Mouse (Mus musculus) midbrain, embryonic 10.5 days (tissue): ENCODE data around the gene Sfi1. TPM values are rescaled to one million over a fixed set of nuclear protein-coding genes. Genes with fewer than 3 reads are reported as not detected.
"Not testable (repeated sequence)": the region's sequence is repeated elsewhere in the genome, so short reads cannot be mapped to it uniquely, and the experiment has no call there.

Experiments used
- DNase-seq: peaks from one replicate; pipeline ENCODE4 v3.0.0-alpha.2; 2017; ENCODE audit warnings: low spot score
- H3K27ac ChIP-seq: fragments of 300-500 bp; sonication (generic); replicated peaks from 2 replicates; pipeline ENCODE4 v1.5.1; 2016; ENCODE audit warnings: mild to moderate bottlenecking
- H3K27me3 ChIP-seq: fragments of 300-500 bp; sonication (generic); 2 replicates; pipeline ENCODE4 v1.6.1; 2016; ENCODE audit warnings: low read depth, mild to moderate bottlenecking; ENCODE audit not compliant: poor library complexity, severe bottlenecking
- H3K36me3 ChIP-seq: fragments of 300-500 bp; sonication (generic); 2 replicates; pipeline ENCODE4 v1.6.1; 2016; ENCODE audit warnings: mild to moderate bottlenecking, moderate library complexity
- H3K4me1 ChIP-seq: fragments of 300-500 bp; sonication (generic); 2 replicates; pipeline ENCODE4 v1.6.1; 2016
- H3K4me3 ChIP-seq: fragments of 300-500 bp; sonication (generic); 2 replicates; pipeline ENCODE4 v1.5.1; 2016; ENCODE audit warnings: mild to moderate bottlenecking, moderate library complexity
- H3K9me3 ChIP-seq: fragments of 300-500 bp; sonication (generic); replicated peaks from 2 replicates; pipeline ENCODE4 v1.6.1; 2016; ENCODE audit warnings: mild to moderate bottlenecking
- WGBS: fragments of 180-500 bp; shearing (Covaris S2); methylation state at CpG from one replicate; pipeline ENCODE4 v1.1.7; 2016; 5-methylcytosine and 5-hydroxymethylcytosine counted together
- polyA plus RNA-seq: library from polyadenylated mRNA; unstranded; fragments of >200 nt; fragmentation: Nextera tagmentation; extraction: Ambion mirVana; gene quantifications from 2 replicates; pipeline ENCODE4 v1.2.1, GENCODE M21; 2016

The Sfi1 gene
- polyA plus RNA-seq, 1 experiment from 2014 or later = 12.6 TPM

DNA sequence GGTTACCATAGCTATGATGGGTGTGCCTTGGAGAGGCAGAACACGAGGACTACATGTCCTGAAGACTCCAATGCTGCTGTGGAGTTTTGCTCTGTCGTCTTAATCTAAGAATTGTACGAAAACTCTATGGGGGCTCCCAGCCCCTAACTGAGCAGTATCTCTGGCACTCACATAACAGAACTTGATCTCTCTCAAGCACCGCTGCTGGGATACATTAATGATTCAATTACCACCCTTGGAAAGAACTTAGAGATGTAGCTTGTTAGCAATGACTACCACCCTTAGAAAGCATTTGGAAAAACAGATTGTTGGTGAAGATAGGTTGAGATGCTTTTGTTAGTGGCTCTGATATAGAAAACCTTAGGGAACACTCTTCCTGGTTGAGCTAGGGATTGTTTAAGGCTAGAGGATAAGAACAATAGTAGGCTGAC lies 25.7 kb downstream of the Sfi1 start:
- WGBS = 79% methylated on average over 4 of the region's 4 CpGs
- H3K9me3 ChIP-seq = peaks cover 20% of the 10 kb centered on the region
- DNase-seq, H3K36me3 ChIP-seq, H3K4me1 ChIP-seq, H3K27me3 ChIP-seq, H3K27ac ChIP-seq, H3K4me3 ChIP-seq: not testable (repeated sequence)

DNA sequence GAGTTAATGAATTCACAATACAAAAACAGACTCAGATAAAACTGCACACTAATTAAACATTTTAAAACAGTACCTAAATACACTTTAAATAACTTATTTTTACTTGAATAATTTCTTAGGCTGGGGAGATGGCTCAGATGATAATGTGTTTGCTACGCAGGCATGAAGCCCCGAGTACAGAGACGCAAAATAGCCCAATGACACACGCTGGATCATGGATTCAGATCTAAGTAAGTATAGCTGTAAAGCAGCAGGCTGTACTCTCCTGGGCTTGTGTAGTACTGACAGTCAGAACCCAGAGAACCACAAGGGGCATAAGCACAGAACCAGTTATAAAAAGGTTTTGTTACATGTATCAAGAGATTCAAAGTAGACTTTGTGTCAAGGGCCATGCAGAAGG lies 26.1 kb downstream of the Sfi1 start:
- H3K4me1 ChIP-seq, H3K4me3 ChIP-seq, DNase-seq, H3K27me3 ChIP-seq, H3K36me3 ChIP-seq, H3K27ac ChIP-seq: not testable (repeated sequence)
- peaks cover 24% of the 10 kb centered on the region for H3K9me3 ChIP-seq
- WGBS = 90% methylated on average over 4 of the region's 4 CpGs

DNA sequence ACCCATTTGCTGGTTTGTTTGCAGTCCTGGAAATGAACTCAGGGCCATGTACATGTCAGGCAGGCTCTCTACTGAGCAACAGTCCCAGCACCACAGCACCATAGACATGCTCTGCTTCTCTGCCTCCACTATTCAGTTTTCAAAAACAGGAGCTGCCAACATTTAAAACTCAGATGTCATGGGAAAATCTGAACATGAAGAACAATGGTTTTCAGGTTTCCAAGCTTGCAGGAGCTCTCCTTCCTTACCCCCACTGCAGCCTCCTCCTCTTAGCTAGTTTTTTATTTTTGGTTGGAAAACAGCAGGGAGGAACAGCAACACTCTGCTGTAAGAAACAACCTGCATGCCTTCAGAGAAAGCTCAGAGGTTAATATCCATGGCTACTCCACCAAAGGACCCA lies 26.9 kb downstream of the Sfi1 start:
- H3K4me3 ChIP-seq, H3K27ac ChIP-seq, H3K27me3 ChIP-seq, H3K4me1 ChIP-seq, DNase-seq, H3K36me3 ChIP-seq: not testable (repeated sequence)
- H3K9me3 ChIP-seq = peaks cover 18% of the 10 kb centered on the region

DNA sequence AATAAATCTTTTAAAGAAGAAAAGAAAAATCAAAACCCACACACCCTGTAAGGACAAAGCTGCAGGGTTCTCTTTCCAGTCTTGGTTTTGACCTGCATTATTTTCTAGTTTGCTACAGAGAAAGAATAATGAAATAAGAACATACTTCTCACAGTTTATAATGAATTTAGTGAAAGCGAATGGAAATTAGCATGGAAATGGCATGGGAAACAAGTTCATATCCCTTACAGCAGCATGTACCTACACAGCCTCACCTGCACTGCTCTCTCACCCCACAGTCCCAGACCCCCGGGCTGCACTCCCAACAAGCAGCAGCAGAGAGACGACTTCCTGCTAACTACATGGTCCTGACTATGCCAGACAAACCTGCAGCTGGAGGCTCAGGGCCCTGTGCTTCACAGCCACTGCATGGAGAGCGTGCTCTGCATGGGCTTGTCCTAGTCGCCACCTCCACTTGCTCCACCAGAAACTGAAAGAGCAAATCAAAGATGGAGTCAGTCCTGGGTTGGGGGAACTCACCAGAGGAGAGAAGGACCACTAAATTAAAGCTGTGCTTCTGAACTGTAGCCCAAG lies 28.0 kb downstream of the Sfi1 start:
- DNase-seq, H3K4me3 ChIP-seq, H3K4me1 ChIP-seq, H3K27ac ChIP-seq, H3K36me3 ChIP-seq, H3K27me3 ChIP-seq: not testable (repeated sequence)
- WGBS = 84% methylated on average over 3 of the region's 5 CpGs
- H3K9me3 ChIP-seq = peaks cover 18% of the 10 kb centered on the region

DNA sequence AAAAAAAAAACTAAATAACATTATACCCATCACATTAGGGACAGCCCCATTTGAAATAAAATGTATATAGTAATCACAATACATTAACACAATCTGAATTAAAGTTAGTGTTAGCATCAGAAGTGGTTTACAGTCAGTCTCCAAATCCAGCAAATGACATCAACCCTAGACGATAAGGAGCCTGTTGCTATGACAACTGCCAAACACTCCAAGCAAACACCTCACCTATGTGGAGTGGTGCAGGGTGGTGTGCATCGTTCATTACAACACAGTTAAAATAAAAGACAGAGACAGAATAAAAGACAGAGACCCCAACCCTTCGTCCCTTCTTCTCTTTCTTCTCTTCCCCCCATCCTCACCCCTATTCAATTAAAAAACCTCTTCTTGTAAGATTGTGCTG lies 29.6 kb downstream of the Sfi1 start:
- not testable (repeated sequence) for H3K27me3 ChIP-seq, H3K4me1 ChIP-seq, H3K27ac ChIP-seq, H3K4me3 ChIP-seq, H3K36me3 ChIP-seq, DNase-seq
- peaks cover 18% of the 10 kb centered on the region for H3K9me3 ChIP-seq
- 71% methylated on average over 3 of the region's 3 CpGs for WGBS

DNA sequence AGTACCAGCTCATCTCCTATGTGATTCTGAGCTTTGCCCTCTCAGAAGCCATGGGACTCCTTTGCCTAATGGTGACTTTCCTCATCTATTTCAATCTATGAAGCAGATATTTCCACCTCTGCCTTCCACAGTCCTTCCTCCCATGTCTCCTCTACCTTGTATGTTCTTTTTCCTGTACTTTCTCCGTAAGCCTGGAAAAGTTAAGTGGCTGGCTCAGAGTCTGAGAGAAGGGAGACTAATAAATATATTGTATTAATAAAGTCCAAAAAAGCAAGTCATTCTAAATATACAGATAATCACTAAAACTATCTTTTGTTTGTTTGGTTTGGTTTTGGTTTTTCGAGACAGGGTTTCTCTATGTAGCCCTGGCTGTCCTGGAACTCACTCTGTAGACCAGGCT lies 30.1 kb downstream of the Sfi1 start:
- DNase-seq = not testable (repeated sequence)
- 90% methylated on average over 2 of the region's 2 CpGs for WGBS

DNA sequence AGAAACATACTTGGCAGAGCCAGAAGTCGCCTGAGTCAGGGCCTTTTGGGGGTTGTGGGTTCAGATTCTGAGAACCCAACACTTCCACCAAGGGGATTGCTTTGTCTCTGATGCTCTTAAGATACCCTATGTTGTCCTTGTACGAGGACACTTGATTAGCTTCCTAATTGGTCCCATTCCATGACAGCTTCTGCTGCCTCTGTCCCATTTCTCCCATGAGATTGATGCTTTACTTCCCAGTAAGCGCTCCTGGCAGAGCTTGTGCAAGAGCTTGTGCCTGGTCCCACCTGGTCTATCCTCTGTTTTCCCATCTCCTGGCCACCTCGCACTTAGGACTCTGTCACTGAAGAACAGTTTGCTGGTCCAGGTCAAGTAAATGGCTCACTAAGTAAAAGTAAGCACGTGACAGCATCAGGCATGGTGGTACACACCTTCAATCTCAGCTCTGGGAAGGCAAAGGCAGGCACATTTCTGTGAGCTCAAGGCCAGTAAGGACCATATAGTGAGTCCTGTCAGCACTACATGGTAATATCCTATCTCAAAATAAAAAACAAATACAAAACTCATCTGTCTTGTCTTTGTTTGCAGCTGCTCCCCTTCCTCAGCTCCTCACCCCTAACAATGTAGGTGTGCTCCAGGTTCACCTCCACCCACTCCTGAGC lies 30.9 kb downstream of the Sfi1 start:
- not testable (repeated sequence) for DNase-seq, H3K27me3 ChIP-seq, H3K4me3 ChIP-seq, H3K36me3 ChIP-seq, H3K4me1 ChIP-seq, H3K27ac ChIP-seq
- H3K9me3 ChIP-seq = peaks cover 22% of the 10 kb centered on the region
- WGBS = 69% methylated on average over 5 of the region's 5 CpGs

More for the DNA sequence above, 30.1 kb downstream of the Sfi1 start:
- not testable (repeated sequence) for H3K27ac ChIP-seq, H3K4me1 ChIP-seq, H3K4me3 ChIP-seq, H3K27me3 ChIP-seq, H3K36me3 ChIP-seq
- peaks cover 19% of the 10 kb centered on the region for H3K9me3 ChIP-seq

DNA sequence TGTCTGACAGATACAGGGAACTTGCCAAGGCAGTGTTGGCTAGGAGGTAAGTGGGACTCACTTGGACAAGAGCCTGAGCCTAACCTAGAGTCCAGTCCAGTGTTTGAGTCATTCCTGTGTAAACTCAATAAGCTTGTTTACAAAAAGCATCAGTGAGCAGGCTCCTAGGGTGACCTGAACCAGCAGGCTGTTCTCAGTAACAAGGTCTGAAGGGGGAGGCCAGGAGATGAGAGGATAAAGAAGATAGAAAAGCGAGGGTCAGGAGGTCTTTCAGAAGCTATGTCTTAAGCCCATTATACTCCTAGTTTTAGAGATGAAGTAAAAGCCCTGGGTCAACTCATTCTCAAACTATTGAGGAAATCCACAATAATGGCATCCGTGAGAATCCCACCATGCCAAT lies 31.9 kb downstream of the Sfi1 start:
- H3K36me3 ChIP-seq, DNase-seq, H3K4me1 ChIP-seq, H3K4me3 ChIP-seq, H3K27me3 ChIP-seq, H3K27ac ChIP-seq: not testable (repeated sequence)
- WGBS = 74% methylated on average over 1 of the region's 2 CpGs
- H3K9me3 ChIP-seq = peaks cover 25% of the 10 kb centered on the region

DNA sequence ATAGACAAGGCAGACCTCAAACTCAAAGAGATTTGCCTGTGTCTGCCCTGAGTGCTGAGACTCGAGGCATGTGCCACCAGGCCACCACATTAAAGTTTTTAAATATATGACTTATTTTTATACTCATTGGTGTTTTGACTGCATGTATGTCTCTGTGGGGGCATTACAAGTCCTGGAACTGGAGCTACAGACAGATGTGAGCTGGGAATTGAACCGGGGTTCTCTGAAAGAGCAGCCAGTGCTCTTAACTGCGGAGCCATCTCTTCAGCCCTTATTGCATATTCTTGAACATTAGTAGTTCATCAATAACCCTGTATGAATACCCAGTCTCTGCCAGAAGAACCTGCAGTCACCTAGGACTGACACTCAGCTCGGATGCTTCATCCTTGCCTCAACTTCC lies 34.5 kb downstream of the Sfi1 start:
- H3K36me3 ChIP-seq = not testable (repeated sequence)

DNA sequence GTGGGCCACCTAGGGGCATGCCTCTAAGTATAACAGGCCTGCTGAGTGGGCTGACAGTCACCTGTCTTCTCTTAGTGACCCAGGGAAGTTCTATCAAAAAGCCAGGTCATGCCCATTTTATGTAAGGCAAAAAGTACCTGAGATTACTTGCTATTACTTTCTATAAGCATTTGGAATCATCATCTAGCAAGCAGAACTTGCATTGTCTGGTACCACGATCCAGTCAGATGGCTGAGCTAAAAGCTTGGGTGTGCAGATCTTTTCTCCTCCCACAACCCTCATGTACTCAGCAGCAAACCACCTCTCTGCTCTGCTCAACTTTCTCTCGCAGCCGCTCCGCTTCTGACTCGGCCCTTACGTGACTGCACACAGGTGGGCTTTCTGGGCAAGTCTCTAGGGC lies 35.3 kb downstream of the Sfi1 start:
- not testable (repeated sequence) for H3K4me3 ChIP-seq, H3K27ac ChIP-seq
- WGBS = 94% methylated on average over 6 of the region's 6 CpGs

More for the DNA sequence above, 34.5 kb downstream of the Sfi1 start:
- not testable (repeated sequence) for H3K27ac ChIP-seq, H3K4me1 ChIP-seq, H3K27me3 ChIP-seq, DNase-seq, H3K4me3 ChIP-seq
- WGBS = 88% methylated on average over 4 of the region's 4 CpGs
- peaks cover 25% of the 10 kb centered on the region for H3K9me3 ChIP-seq

DNA sequence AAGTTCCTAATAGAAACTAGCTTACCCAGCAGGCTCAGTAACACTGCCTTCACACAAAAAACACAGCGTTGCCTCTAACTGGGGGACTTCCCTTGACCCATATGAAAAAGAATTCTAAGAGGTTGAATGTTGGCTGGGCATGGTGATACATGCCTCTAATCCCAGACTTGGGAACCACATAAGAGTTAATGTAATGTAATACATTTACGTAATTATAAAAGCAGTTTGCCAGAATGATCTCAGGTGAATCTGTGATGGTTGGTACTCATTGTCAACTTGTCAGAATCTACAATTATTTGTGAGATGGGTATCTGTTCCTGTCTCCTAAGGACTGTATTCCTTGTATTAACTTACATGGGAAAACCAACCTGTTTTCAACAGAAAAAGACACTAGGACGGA lies 36.3 kb downstream of the Sfi1 start:
- not testable (repeated sequence) for H3K27ac ChIP-seq, H3K4me3 ChIP-seq, DNase-seq, H3K27me3 ChIP-seq, H3K4me1 ChIP-seq
- peaks cover 17% of the 10 kb centered on the region for H3K9me3 ChIP-seq
- peaks cover 11% of the 10 kb centered on the region; the same call in 1 of the 2 replicates for H3K36me3 ChIP-seq
- 91% methylated on average over 2 of the region's 3 CpGs for WGBS

More for the DNA sequence above, 35.3 kb downstream of the Sfi1 start:
- H3K9me3 ChIP-seq = peaks cover 24% of the 10 kb centered on the region
- H3K4me1 ChIP-seq, H3K36me3 ChIP-seq, H3K27me3 ChIP-seq, DNase-seq: not testable (repeated sequence)

DNA sequence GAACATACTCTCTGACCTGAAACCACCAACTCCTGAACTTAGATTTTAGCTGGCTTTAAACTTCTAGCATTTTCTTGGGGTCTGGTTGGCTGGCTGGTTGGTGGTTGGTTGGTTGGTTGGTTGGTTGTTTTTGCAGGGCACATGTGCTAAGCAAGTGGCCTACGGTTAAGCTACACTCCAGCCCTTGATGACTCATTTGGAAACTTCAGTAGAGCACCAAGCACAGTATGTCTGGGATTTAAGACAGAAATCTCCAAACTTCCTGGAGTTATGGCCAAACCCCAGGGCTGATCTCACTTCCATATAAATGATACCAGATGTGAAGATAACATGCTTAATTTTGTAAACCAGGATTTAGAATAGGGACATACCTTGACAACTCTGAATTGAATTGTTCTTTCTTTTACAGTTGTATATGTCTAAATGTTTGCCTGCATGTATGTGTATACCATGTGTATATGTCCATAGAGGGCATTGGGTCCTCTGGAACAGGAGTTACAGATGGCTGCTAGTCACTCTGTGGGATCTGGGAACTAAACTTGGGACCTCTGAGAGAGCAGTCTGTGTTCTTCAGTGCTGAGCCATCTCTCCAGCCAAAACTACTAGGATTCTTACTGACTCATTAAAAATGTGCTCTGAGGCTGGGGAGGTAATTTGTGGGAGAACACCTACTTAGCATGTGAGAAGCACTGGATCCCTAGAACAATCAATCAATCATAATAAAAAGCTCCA lies 39.4 kb downstream of the Sfi1 start:
- Histone ChIP-seq H3K36me3 (peaks cover 26% of the 10 kb centered on the region), H3K9me3 (peaks cover 28% of the 10 kb centered on the region)
- H3K27ac ChIP-seq, H3K4me1 ChIP-seq, H3K27me3 ChIP-seq, H3K4me3 ChIP-seq: not testable (repeated sequence)
- DNase-seq = peak; percentile 15
- 77% methylated on average over 1 of the region's 1 CpGs for WGBS

DNA sequence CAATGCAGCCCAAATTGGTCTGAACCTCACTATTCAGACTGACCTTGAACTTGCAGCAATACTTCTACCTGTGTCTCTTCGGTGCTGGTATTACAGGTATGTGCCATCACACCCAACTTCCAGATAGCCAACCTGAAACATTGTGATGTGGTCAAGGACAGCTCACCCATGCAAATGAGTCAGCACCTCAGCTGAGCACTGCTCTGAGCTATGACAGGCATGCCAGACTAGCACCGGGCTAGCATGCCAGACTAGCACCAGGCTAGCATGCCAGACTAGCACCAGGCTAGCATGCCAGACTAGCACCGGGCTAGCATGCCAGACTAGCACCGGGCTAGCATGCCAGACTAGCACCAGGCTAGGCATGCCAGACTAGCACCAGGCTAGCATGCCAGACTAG lies 41.9 kb downstream of the Sfi1 start:
- not testable (repeated sequence) for DNase-seq, H3K4me1 ChIP-seq, H3K4me3 ChIP-seq, H3K27ac ChIP-seq, H3K27me3 ChIP-seq
- 94% methylated on average over 4 of the region's 4 CpGs for WGBS
- peaks cover 21% of the 10 kb centered on the region for H3K9me3 ChIP-seq
- H3K36me3 ChIP-seq = peaks cover 20% of the 10 kb centered on the region
